Mouse (Mus musculus): ENCODE data around the gene Actrt3. TPM values are rescaled to one million over a fixed set of nuclear protein-coding genes. Genes with fewer than 3 reads are reported as not detected.
"Not testable (repeated sequence)": the region's sequence is repeated elsewhere in the genome, so short reads cannot be mapped to it uniquely, and the experiment has no call there.

Actrt3 gene
- total RNA-seq, 1 experiment from 2014 or later, result not detected

DNA sequence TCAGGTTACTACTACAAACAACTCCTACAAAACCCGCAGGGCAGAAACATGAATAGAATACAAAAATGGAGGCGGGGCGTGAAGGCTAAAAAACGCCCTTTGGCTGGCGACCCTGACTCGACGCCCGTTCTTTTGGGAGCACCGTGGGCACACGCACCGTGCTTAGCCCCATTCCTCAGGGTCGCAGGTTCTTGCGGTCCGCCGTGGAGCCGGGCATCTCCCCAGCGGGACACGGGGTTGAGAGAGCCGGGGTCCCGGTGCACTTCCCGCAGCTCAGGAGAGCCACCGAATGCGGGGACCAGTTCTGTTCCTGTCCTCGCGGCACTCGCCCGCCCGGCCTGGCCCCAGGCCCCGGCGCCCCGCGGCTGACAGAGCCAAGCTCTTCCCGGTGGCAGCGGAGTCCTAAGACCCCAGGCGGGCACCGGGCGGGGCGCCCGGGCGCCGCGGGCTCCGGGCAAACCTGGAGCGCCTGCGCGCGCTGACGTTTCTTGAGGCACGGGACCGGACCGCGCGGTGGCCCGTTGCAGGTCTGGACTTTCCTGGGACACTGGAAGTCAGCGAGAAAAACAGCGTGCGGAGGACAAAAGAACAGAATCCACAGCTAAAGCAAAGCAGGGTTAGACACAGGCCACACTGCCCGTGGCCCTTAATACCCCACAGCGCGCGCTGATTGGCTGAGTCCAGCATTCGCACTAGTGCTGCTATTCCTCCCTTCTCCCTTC, 4.5 kb downstream of the Actrt3 start:
- peak; percentile 16 to 23; a peak in 1 of 4 replicates for ATAC-seq (replicated peaks in 1 of 2; ENCODE audit: insufficient read depth in 1 of 2, low FRiP score in 2 of 2, low TSS enrichment in 1 of 2, low read depth in 1 of 2, poor library complexity in 2 of 2, severe bottlenecking in 2 of 2)

- ATAC-seq (replicated peaks in 1 of 2; ENCODE audit: insufficient read depth in 1 of 2, low FRiP score in 2 of 2, low TSS enrichment in 1 of 2, low read depth in 1 of 2, poor library complexity in 2 of 2, severe bottlenecking in 2 of 2), result peak; percentile 51 to 53; a peak in 1 of 4 replicates
Measured at GRCm38 (mm10) chr3:30593719-30594485, 5.8 kb downstream of the Actrt3 start.

DNA sequence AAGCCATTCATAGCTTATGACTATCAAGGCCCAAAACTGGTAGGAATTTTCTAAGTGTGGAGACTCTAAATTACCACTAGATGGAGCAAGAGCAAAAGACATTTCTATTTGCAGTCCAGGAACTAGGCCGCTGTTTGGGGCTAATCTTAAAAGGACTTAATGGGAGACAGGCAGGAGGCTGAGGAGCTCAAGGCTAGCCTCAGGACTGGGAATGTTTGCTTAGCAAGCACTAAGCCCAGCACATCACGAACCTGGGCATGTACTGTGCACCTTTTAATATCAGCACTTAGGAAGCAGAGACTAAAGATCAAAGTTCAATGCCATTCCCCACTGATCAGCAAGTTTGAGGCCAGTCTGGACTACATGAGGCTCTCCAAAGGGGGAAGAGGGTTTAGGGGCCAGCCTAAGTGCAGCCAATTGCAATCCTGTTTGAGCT, 7.3 kb downstream of the Actrt3 start:
- peak; percentile 70 to 75 for ATAC-seq (replicated peaks in 1 of 2; ENCODE audit: insufficient read depth in 1 of 2, low FRiP score in 2 of 2, low TSS enrichment in 1 of 2, low read depth in 1 of 2, poor library complexity in 2 of 2, severe bottlenecking in 2 of 2)

GRCm38 (mm10) chr3:30588865-30589264, 10.9 kb downstream of the Actrt3 start:
- ATAC-seq (replicated peaks in 1 of 2; ENCODE audit: insufficient read depth in 1 of 2, low FRiP score in 2 of 2, low TSS enrichment in 1 of 2, low read depth in 1 of 2, poor library complexity in 2 of 2, severe bottlenecking in 2 of 2), result no peak

DNA sequence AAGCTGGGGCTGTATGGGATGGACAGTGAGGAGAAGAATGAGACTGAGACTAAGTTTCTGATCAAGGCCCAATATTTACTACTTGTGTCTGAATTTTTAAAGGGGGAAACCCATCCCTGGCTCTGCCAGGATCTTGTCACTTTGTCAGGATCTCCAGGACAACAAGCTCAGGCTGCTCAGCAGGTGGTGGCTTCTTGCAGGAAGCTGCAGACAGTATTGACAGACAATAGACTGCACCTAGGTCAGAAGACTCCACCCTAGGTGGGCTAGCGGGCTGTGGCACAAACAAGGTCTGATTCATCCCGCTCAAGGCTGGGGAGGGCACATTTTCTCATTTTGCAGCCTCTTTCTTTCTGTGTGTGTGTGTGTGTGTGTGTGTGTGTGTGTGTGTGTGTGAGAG, 26.2 kb downstream of the Actrt3 start:
- no peak for ATAC-seq (replicated peaks in 1 of 2; ENCODE audit: insufficient read depth in 1 of 2, low FRiP score in 2 of 2, low TSS enrichment in 1 of 2, low read depth in 1 of 2, poor library complexity in 2 of 2, severe bottlenecking in 2 of 2)

DNA sequence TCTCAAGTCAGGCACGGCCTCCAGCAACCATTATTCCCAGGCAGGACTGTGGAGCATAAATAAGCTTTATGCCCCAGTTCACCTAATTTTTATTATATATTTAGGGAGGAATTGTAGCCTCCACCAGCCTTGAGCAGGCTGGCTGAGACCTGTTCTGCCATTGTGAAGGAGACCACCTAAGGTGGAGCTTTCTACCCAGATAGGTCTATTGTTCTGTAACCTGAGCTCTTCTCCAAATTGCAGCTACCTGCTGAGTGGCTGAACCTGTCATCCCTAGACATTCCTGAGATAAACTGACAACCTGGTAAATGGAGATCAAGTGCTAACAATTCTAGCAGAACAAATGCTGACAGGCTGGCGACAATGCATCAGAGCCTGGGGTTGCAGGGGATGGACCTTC, 33.4 kb downstream of the Actrt3 start:
- ATAC-seq (replicated peaks in 1 of 2; ENCODE audit: insufficient read depth in 1 of 2, low FRiP score in 2 of 2, low TSS enrichment in 1 of 2, low read depth in 1 of 2, poor library complexity in 2 of 2, severe bottlenecking in 2 of 2), result not testable (repeated sequence)

DNA sequence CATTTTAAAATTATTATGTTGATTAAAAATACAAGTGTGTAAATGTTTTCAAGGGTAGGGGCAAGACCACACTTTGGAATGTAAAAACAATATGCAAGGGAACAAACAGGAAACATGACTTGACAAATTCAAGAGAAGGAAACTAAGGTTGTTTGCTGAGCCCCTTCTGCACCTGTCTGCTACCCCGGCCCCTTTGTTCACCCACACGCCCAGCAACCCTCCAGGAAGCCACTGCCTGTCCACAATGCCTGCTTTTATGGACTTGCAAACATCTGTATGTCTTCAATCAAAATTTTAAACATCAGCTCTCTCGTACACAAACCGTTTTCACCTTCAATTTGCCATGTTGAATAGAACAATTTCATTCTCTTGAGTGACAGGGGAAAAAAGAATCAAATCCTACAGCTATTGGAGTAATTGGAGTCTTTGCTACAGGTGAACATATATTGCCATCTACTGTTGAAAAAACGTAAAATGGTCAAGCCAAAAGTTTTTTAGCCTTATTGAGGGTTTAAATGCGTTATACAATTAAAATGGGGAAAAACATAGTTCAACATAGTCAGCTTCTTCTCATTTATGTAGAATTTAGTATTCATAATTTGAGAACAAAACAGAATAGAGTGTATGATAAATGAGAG, 38.9 kb downstream of the Actrt3 start:
- no peak for ATAC-seq (replicated peaks in 1 of 2; ENCODE audit: insufficient read depth in 1 of 2, low FRiP score in 2 of 2, low TSS enrichment in 1 of 2, low read depth in 1 of 2, poor library complexity in 2 of 2, severe bottlenecking in 2 of 2)

DNA sequence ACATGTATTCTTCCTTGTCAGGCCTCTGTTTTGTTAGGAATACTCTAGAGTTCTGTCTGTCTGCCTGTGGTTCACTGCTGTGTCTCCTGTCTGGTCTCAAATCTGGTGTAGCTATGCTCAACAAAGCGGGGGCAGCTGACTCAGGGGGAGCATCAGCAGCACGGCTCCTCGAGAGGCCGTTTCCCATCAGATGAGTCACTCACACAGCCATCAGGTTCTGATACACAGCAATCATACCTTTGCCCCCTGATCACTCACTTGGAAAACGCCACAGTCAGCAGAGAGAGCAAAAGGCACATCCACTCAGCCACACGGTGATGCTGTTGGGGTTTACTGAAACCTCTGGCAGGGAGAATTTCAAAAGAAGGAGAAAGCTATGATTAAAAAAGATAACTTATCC, 46.0 kb downstream of the Actrt3 start:
- ATAC-seq (replicated peaks in 1 of 2; ENCODE audit: insufficient read depth in 1 of 2, low FRiP score in 2 of 2, low TSS enrichment in 1 of 2, low read depth in 1 of 2, poor library complexity in 2 of 2, severe bottlenecking in 2 of 2), result no peak

DNA sequence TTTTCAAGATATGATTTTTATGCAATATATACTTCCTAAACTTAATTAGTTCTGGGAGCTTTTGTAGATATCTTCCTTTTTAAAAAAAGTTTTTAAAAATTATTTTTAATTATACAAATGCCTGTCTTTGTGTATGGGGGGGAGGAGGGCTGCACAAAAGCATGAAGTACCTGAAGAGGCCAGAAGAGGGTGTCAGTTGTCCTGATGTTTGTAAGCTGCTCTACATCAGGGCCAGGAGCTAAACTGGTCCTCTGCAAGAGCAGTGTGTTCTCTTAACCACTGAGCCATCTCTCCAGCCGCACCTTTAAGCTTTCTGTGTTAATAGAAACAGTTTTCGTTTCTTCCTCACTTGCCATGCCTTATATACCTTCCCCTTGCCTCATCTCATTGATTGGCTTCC, 49.5 kb downstream of the Actrt3 start:
- ATAC-seq (replicated peaks in 1 of 2; ENCODE audit: insufficient read depth in 1 of 2, low FRiP score in 2 of 2, low TSS enrichment in 1 of 2, low read depth in 1 of 2, poor library complexity in 2 of 2, severe bottlenecking in 2 of 2), result peak in 1 of 2 experiments; percentile 62; a peak in 1 of 4 replicates

- ATAC-seq (replicated peaks in 1 of 2; ENCODE audit: insufficient read depth in 1 of 2, low FRiP score in 2 of 2, low TSS enrichment in 1 of 2, low read depth in 1 of 2, poor library complexity in 2 of 2, severe bottlenecking in 2 of 2), result no peak
Measured at GRCm38 (mm10) chr3:30548928-30549327, 50.8 kb downstream of the Actrt3 start.

DNA sequence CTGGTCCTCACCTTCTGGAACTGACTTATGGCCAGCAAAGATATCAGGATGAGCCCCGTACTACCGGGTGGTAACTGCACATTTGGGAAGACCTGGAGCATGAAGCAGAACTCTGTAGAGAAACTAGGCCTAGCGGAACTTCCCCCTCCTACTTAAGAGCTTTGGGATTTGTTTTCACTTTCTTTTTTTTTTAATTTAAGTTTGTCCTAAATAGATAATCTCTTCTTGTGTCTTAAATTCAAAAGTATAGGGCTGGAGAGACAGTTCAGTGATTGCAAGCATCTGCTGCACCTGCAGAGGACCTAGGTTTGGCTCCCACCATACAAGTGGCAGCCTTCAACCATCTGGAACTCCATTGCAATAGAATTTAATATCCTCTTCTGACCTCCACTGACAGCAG, 51.8 kb downstream of the Actrt3 start, which contains the start of gene Mecom:
Mecom (minus strand) TSS at position 101 of the 400 bp plus-strand sequence.
- no peak for ATAC-seq (replicated peaks in 1 of 2; ENCODE audit: insufficient read depth in 1 of 2, low FRiP score in 2 of 2, low TSS enrichment in 1 of 2, low read depth in 1 of 2, poor library complexity in 2 of 2, severe bottlenecking in 2 of 2)

Other genes starting within 250 kb of the Actrt3 start
- 82.2 and 104 TPM in 2 replicates for gene Mecom, start 51.9 kb downstream of the Actrt3 start, total RNA-seq (2017)
- gene Mynn, start 2.1 kb upstream of the Actrt3 start, total RNA-seq (2017), result 46.1 and 48.2 TPM in 2 replicates
- gene Lrriq4, start 44.6 kb upstream of the Actrt3 start, total RNA-seq (2017), result not detected in 2 replicates
- gene Lrrc34, start 47.9 kb upstream of the Actrt3 start, total RNA-seq (2017), result 0.45 and 1.1 TPM in 2 replicates
- gene Lrrc31, start 99.9 kb upstream of the Actrt3 start, total RNA-seq (2017), result not detected in 2 replicates
- gene Samd7, start 146.4 kb upstream of the Actrt3 start, total RNA-seq (2017), result not detected in 2 replicates
- 134 TPM in 2 replicates for gene Sec62, start 192.9 kb upstream of the Actrt3 start, total RNA-seq (2017)

Measured in hematopoietic stem cell, adult 5-6 weeks (primary cell).